Mouse (Mus musculus): ENCODE measurements around the gene Hao1. TPM values are rescaled to one million over a fixed set of nuclear protein-coding genes. Genes with fewer than 3 reads are reported as not detected.

Hao1 gene
- polyA plus RNA-seq (2014; fragmentation: Illumina TruSeq; extraction: RNeasy Lipid Tissue Mini Kit (QIAGEN cat#74804); ENCODE audit: low read depth, low replicate concordance), result not detected

GRCm38 (mm10) chr2:134554221-134554727 is at the start of gene Hao1:
Gene Hao1, minus strand, starts transcription at chr2:134554368.

Other genes with a start within 250 kb of the Hao1 start
- gene Tmx4, start 89.8 kb upstream of the Hao1 start, polyA plus RNA-seq (2014; fragmentation: Illumina TruSeq; extraction: RNeasy Lipid Tissue Mini Kit (QIAGEN cat#74804); ENCODE audit: low read depth, low replicate concordance), result 53.1 TPM
- gene Plcb1, start 231.7 kb upstream of the Hao1 start, polyA plus RNA-seq (2014; fragmentation: Illumina TruSeq; extraction: RNeasy Lipid Tissue Mini Kit (QIAGEN cat#74804); ENCODE audit: low read depth, low replicate concordance), result 28.5 TPM

All from kidney, adult 10 weeks (tissue).